Mouse (Mus musculus): Measurements from ENCODE around the gene Hepacam2. TPM values are rescaled to one million over a fixed set of nuclear protein-coding genes. Genes with fewer than 3 reads are reported as not detected.
A peak's percentile ranks its signal among the peaks of the same experiment; 100 is the strongest.
"Not testable (repeated sequence)": the region's sequence is repeated elsewhere in the genome, so short reads cannot be mapped to it uniquely, and the experiment has no call there.

Hepacam2 gene
- polyA plus RNA-seq, 1 experiment from 2014 or later = 2.5 TPM

DNA sequence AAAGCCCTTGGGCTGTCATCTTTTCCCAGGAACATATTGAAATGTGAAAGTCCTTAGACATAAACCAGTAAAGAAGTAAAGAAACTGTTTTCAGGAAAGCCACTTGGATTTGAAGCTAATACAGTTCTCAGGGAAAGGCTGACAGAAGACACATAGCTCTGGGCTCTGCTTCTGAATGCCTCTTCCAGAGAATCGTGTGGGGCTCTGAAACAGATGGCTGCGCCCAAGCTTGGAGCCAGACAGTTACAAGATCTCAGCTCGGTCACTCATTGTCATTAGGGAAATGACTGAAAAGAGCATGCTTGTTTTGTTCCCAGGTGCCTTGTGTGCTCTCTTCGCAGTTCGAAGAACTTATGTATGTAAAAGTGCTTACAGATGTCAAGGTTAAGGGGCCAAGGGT, 43.7 kb downstream of the Hepacam2 start:
- no peak overlapping the region for H3K4me3 ChIP-seq (replicated peaks; ENCODE audit: low read depth, low read length)
- 64% methylated on average over 5 of the region's 5 CpGs for WGBS
- DNase-seq = no peak

GRCm38 (mm10) chr6:3447404-3447803, 50.7 kb downstream of the Hepacam2 start:
- Histone ChIP-seq H3K27me3 (ENCODE audit: control insufficient read depth, insufficient read depth, low read length) (no peaks in the 10 kb centered on the region), H3K9ac (replicated peaks; ENCODE audit: low read length) (no peak overlapping the region), H3K4me2 (ENCODE audit: low read length) (no peak overlapping the region), H3K36me3 (ENCODE audit: control insufficient read depth, insufficient read depth, low read length) (no peaks in the 10 kb centered on the region), H3K4me1 (ENCODE audit: control insufficient read depth, insufficient read depth, low read length) (no peaks in the 10 kb centered on the region), H3K4me3 (replicated peaks; ENCODE audit: low read depth, low read length) (no peak overlapping the region), H3K27ac (replicated peaks; ENCODE audit: low read depth, low read length) (no peak overlapping the region), H3K9me3 (ENCODE audit: control insufficient read depth, low read length) (no peaks in the 10 kb centered on the region)
- peak; percentile 83 for DNase-seq
- peak; percentile 46; the same call in 1 of the 2 replicates for ATAC-seq (ENCODE audit: low FRiP score, low TSS enrichment)
- WGBS = 6% methylated on average over 5 of the region's 5 CpGs

More for the DNA sequence above, 43.7 kb downstream of the Hepacam2 start:
- no peak for ATAC-seq (ENCODE audit: low FRiP score, low TSS enrichment)
- Histone ChIP-seq H3K4me1 (ENCODE audit: control insufficient read depth, insufficient read depth, low read length) (no peaks in the 10 kb centered on the region), H3K27me3 (ENCODE audit: control insufficient read depth, insufficient read depth, low read length) (no peaks in the 10 kb centered on the region), H3K9me3 (ENCODE audit: control insufficient read depth, low read length) (no peaks in the 10 kb centered on the region), H3K4me2 (ENCODE audit: low read length) (no peak overlapping the region), H3K9ac (replicated peaks; ENCODE audit: low read length) (no peak overlapping the region), H3K27ac (replicated peaks; ENCODE audit: low read depth, low read length) (no peak overlapping the region), H3K36me3 (ENCODE audit: control insufficient read depth, insufficient read depth, low read length) (no peaks in the 10 kb centered on the region)

DNA sequence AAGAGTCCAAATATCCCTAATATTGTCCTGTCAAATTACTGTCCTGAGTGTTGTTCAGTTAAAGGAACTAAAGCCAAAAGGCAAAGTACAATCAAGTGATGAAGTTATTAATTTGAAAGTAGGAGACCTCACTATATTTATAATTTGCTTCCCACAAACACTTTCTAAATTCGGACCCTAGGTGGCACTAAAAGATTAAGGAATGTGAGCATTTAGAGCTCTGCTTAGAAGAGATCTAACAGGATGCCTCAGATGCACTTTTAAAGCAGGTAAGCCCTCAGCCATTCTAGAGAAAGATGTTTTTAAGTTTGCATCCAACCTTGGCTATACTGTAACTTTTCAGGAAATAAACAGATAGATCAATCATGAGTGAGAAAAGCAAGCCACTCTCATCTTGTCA, 54.2 kb downstream of the Hepacam2 start:
- Histone ChIP-seq H3K27me3 (ENCODE audit: control insufficient read depth, insufficient read depth, low read length) (no peaks in the 10 kb centered on the region), H3K36me3 (ENCODE audit: control insufficient read depth, insufficient read depth, low read length) (no peaks in the 10 kb centered on the region), H3K4me1 (ENCODE audit: control insufficient read depth, insufficient read depth, low read length) (no peaks in the 10 kb centered on the region), H3K27ac (replicated peaks; ENCODE audit: low read depth, low read length) (no peak overlapping the region), H3K4me3 (replicated peaks; ENCODE audit: low read depth, low read length) (no peak overlapping the region), H3K9ac (replicated peaks; ENCODE audit: low read length) (no peak overlapping the region), H3K4me2 (ENCODE audit: low read length) (no peak overlapping the region), H3K9me3 (ENCODE audit: control insufficient read depth, low read length) (no peaks in the 10 kb centered on the region)
- DNase-seq (peak; percentile 64), ATAC-seq (ENCODE audit: low FRiP score, low TSS enrichment) (no peak; the same call in 1 of the 2 replicates)
- 29% methylated on average over 1 of the region's 1 CpGs for WGBS

- no peaks in the 10 kb centered on the region for H3K4me1 ChIP-seq (ENCODE audit: control insufficient read depth, insufficient read depth, low read length)
- H3K4me2 ChIP-seq (ENCODE audit: low read length) = no peak overlapping the region
- no peak for DNase-seq
- no peak for ATAC-seq (ENCODE audit: low FRiP score, low TSS enrichment)
- no peak overlapping the region for H3K9ac ChIP-seq (replicated peaks; ENCODE audit: low read length)
- no peaks in the 10 kb centered on the region for H3K9me3 ChIP-seq (ENCODE audit: control insufficient read depth, low read length)
- H3K4me3 ChIP-seq (replicated peaks; ENCODE audit: low read depth, low read length) = no peak overlapping the region
- no peaks in the 10 kb centered on the region for H3K36me3 ChIP-seq (ENCODE audit: control insufficient read depth, insufficient read depth, low read length)
- no peak overlapping the region for H3K27ac ChIP-seq (replicated peaks; ENCODE audit: low read depth, low read length)
- no peaks in the 10 kb centered on the region for H3K27me3 ChIP-seq (ENCODE audit: control insufficient read depth, insufficient read depth, low read length)
Observed at GRCm38 (mm10) chr6:3436087-3436486, 62.0 kb downstream of the Hepacam2 start.

- H3K36me3 ChIP-seq (ENCODE audit: control insufficient read depth, insufficient read depth, low read length); H3K9me3 ChIP-seq (ENCODE audit: control insufficient read depth, low read length); H3K9ac ChIP-seq (replicated peaks; ENCODE audit: low read length); H3K4me1 ChIP-seq (ENCODE audit: control insufficient read depth, insufficient read depth, low read length); H3K27me3 ChIP-seq (ENCODE audit: control insufficient read depth, insufficient read depth, low read length); DNase-seq; ATAC-seq (ENCODE audit: low FRiP score, low TSS enrichment); H3K4me2 ChIP-seq (ENCODE audit: low read length); H3K4me3 ChIP-seq (replicated peaks; ENCODE audit: low read depth, low read length); H3K27ac ChIP-seq (replicated peaks; ENCODE audit: low read depth, low read length): not testable (repeated sequence)
- WGBS = 82% methylated on average over 2 of the region's 2 CpGs
Observed at GRCm38 (mm10) chr6:3430976-3431375, 67.1 kb downstream of the Hepacam2 start.

GRCm38 (mm10) chr6:3427047-3427446, 71.1 kb downstream of the Hepacam2 start:
- Histone ChIP-seq H3K27me3 (ENCODE audit: control insufficient read depth, insufficient read depth, low read length) (no peaks in the 10 kb centered on the region), H3K4me2 (ENCODE audit: low read length) (no peak overlapping the region), H3K4me1 (ENCODE audit: control insufficient read depth, insufficient read depth, low read length) (no peaks in the 10 kb centered on the region), H3K9ac (replicated peaks; ENCODE audit: low read length) (no peak overlapping the region), H3K9me3 (ENCODE audit: control insufficient read depth, low read length) (no peaks in the 10 kb centered on the region), H3K27ac (replicated peaks; ENCODE audit: low read depth, low read length) (no peak overlapping the region), H3K4me3 (replicated peaks; ENCODE audit: low read depth, low read length) (no peak overlapping the region), H3K36me3 (ENCODE audit: control insufficient read depth, insufficient read depth, low read length) (no peaks in the 10 kb centered on the region)
- DNase-seq (no peak), ATAC-seq (ENCODE audit: low FRiP score, low TSS enrichment) (no peak)
- 95% methylated on average over 1 of the region's 1 CpGs for WGBS

DNA sequence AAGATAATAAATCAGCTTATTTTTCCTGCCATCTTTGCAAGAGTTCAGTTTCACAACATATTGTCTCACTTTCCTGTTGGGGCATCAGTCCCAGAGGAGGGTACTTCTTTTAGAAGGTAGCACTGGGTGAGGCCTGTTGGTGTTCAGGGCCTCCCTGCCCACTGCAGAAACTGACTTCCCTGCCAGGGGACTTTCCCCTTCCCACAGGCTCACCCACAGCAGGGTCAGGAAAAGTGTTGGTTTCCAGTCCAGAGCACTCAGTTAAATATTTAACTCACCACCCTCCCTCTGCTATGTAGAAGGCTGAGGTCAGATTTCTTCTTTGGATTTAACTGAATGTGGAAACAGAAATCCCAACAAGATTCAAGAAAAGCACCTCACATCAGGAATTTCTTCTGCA, 72.8 kb downstream of the Hepacam2 start:
- H3K9me3 ChIP-seq (ENCODE audit: control insufficient read depth, low read length); ATAC-seq (ENCODE audit: low FRiP score, low TSS enrichment); H3K36me3 ChIP-seq (ENCODE audit: control insufficient read depth, insufficient read depth, low read length); H3K4me1 ChIP-seq (ENCODE audit: control insufficient read depth, insufficient read depth, low read length); H3K4me3 ChIP-seq (replicated peaks; ENCODE audit: low read depth, low read length); H3K27me3 ChIP-seq (ENCODE audit: control insufficient read depth, insufficient read depth, low read length); DNase-seq; H3K9ac ChIP-seq (replicated peaks; ENCODE audit: low read length); H3K4me2 ChIP-seq (ENCODE audit: low read length); H3K27ac ChIP-seq (replicated peaks; ENCODE audit: low read depth, low read length): not testable (repeated sequence)

DNA sequence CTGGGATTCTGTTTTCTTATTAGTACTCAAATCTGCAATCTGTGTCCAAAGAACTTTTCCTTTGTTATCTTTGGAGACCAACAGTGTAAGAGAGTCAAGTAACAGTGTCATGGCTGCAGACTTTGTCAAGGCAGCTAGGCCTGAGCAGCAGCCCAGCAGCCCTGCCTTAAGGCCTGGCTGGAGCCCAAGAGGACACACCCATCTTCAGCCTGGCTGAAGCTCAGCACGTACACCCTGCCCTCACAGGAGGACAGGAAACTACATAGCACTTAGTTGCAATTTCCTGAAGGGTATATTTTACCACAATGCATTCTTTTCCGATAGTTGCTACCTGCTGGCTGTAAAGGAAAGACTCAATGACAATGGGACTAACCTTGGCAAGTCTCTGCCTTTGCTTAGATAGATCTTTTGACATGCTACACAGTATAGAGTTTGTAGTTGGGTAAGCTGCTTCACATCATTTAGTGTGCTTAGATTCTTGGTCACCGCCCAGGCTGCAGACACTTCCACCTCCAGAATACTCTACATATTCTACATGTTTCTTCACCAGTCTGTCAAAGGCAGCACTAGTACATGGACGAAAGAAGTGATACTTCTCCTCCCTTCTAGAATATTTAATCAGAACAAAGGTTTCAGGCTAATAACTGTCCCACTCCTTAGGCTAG, 73.4 kb downstream of the Hepacam2 start:
- not testable (repeated sequence) for H3K4me1 ChIP-seq (ENCODE audit: control insufficient read depth, insufficient read depth, low read length); H3K36me3 ChIP-seq (ENCODE audit: control insufficient read depth, insufficient read depth, low read length); H3K4me3 ChIP-seq (replicated peaks; ENCODE audit: low read depth, low read length); H3K27me3 ChIP-seq (ENCODE audit: control insufficient read depth, insufficient read depth, low read length); H3K9ac ChIP-seq (replicated peaks; ENCODE audit: low read length); H3K9me3 ChIP-seq (ENCODE audit: control insufficient read depth, low read length); DNase-seq; H3K4me2 ChIP-seq (ENCODE audit: low read length); H3K27ac ChIP-seq (replicated peaks; ENCODE audit: low read depth, low read length); ATAC-seq (ENCODE audit: low FRiP score, low TSS enrichment)
- WGBS = 38% methylated on average over 1 of the region's 4 CpGs
